Mouse (Mus musculus): ENCODE measurements at regions not wholly inside any gene's neighbourhood (a gene's known extent, or its start where the extent isn't known, plus 50 kb on each side); places are given as distances from the start of the nearest gene placed in this dataset.

- Histone ChIP-seq H3K4me1 (ENCODE audit: control insufficient read depth, insufficient read depth, low read length) (no peaks in the 10 kb centered on the region; the same call in 1 of the 2 replicates), H3K36me3 (ENCODE audit: control insufficient read depth, insufficient read depth, low read length) (no peaks in the 10 kb centered on the region), H3K4me2 (replicated peaks; ENCODE audit: low read depth, low read length) (no peak overlapping the region), H3K9me3 (ENCODE audit: control insufficient read depth, low read length) (no peaks in the 10 kb centered on the region), H3K4me3 (ENCODE audit: low read length) (no peak overlapping the region), H3K27me3 (ENCODE audit: control insufficient read depth, insufficient read depth, low read length) (no peaks in the 10 kb centered on the region), H3K9ac (ENCODE audit: low read depth, low read length) (no peak overlapping the region), H3K27ac (ENCODE audit: low read depth, low read length) (no peak overlapping the region)
- WGBS: 24% methylated on average over 5 of the region's 5 CpGs
- ATAC-seq (ENCODE audit: low FRiP score, low TSS enrichment): no peak
Observed at GRCm38 (mm10) chr13:101625922-101626321, 142.1 kb downstream of the Pik3r1 start.

- Histone ChIP-seq H3K9ac (ENCODE audit: low read depth, low read length) (no peak overlapping the region), H3K27me3 (ENCODE audit: control insufficient read depth, insufficient read depth, low read length) (no peaks in the 10 kb centered on the region), H3K36me3 (ENCODE audit: control insufficient read depth, insufficient read depth, low read length) (no peaks in the 10 kb centered on the region), H3K9me3 (ENCODE audit: control insufficient read depth, low read length) (no peaks in the 10 kb centered on the region), H3K27ac (ENCODE audit: low read depth, low read length) (no peak overlapping the region), H3K4me3 (ENCODE audit: low read length) (no peak overlapping the region), H3K4me2 (replicated peaks; ENCODE audit: low read depth, low read length) (no peak overlapping the region), H3K4me1 (ENCODE audit: control insufficient read depth, insufficient read depth, low read length) (no peaks in the 10 kb centered on the region; the same call in 1 of the 2 replicates)
- WGBS: 22% methylated on average over 5 of the region's 5 CpGs
- no peak for ATAC-seq (ENCODE audit: low FRiP score, low TSS enrichment)
Observed at GRCm38 (mm10) chr13:101624179-101624581, 143.8 kb downstream of the Pik3r1 start.

GRCm38 (mm10) chr13:101622649-101623048 is 145.4 kb downstream of the Pik3r1 start:
- Histone ChIP-seq H3K27me3 (ENCODE audit: control insufficient read depth, insufficient read depth, low read length) (no peaks in the 10 kb centered on the region), H3K4me2 (replicated peaks; ENCODE audit: low read depth, low read length) (no peak overlapping the region), H3K9me3 (ENCODE audit: control insufficient read depth, low read length) (no peaks in the 10 kb centered on the region), H3K36me3 (ENCODE audit: control insufficient read depth, insufficient read depth, low read length) (no peaks in the 10 kb centered on the region), H3K9ac (ENCODE audit: low read depth, low read length) (no peak overlapping the region), H3K4me3 (ENCODE audit: low read length) (no peak overlapping the region), H3K4me1 (ENCODE audit: control insufficient read depth, insufficient read depth, low read length) (no peaks in the 10 kb centered on the region; the same call in 1 of the 2 replicates), H3K27ac (ENCODE audit: low read depth, low read length) (no peak overlapping the region)
- ATAC-seq (ENCODE audit: low FRiP score, low TSS enrichment): no peak
- 98% methylated on average over 2 of the region's 2 CpGs for WGBS

- Histone ChIP-seq H3K36me3 (ENCODE audit: control insufficient read depth, insufficient read depth, low read length) (no peaks in the 10 kb centered on the region), H3K4me1 (ENCODE audit: control insufficient read depth, insufficient read depth, low read length) (no peaks in the 10 kb centered on the region; the same call in 1 of the 2 replicates), H3K27me3 (ENCODE audit: control insufficient read depth, insufficient read depth, low read length) (no peaks in the 10 kb centered on the region), H3K27ac (ENCODE audit: low read depth, low read length) (no peak overlapping the region), H3K9ac (ENCODE audit: low read depth, low read length) (no peak overlapping the region), H3K4me2 (replicated peaks; ENCODE audit: low read depth, low read length) (no peak overlapping the region), H3K9me3 (ENCODE audit: control insufficient read depth, low read length) (no peaks in the 10 kb centered on the region), H3K4me3 (ENCODE audit: low read length) (no peak overlapping the region)
- WGBS: 77% methylated on average over 3 of the region's 3 CpGs
- ATAC-seq (ENCODE audit: low FRiP score, low TSS enrichment): no peak
Observed at GRCm38 (mm10) chr13:101620660-101621059, 147.4 kb downstream of the Pik3r1 start.

GRCm38 (mm10) chr13:101619154-101619553 is 148.9 kb downstream of the Pik3r1 start:
- ATAC-seq (ENCODE audit: low FRiP score, low TSS enrichment): no peak
- Histone ChIP-seq H3K9me3 (ENCODE audit: control insufficient read depth, low read length) (no peaks in the 10 kb centered on the region), H3K4me2 (replicated peaks; ENCODE audit: low read depth, low read length) (no peak overlapping the region), H3K27me3 (ENCODE audit: control insufficient read depth, insufficient read depth, low read length) (no peaks in the 10 kb centered on the region), H3K36me3 (ENCODE audit: control insufficient read depth, insufficient read depth, low read length) (no peaks in the 10 kb centered on the region), H3K9ac (ENCODE audit: low read depth, low read length) (no peak overlapping the region), H3K27ac (ENCODE audit: low read depth, low read length) (no peak overlapping the region), H3K4me3 (ENCODE audit: low read length) (no peak overlapping the region), H3K4me1 (ENCODE audit: control insufficient read depth, insufficient read depth, low read length) (no peaks in the 10 kb centered on the region; the same call in 1 of the 2 replicates)
- WGBS: 91% methylated on average over 1 of the region's 1 CpGs

- ATAC-seq (ENCODE audit: low FRiP score, low TSS enrichment): no peak
- Histone ChIP-seq H3K27me3 (ENCODE audit: control insufficient read depth, insufficient read depth, low read length) (no peaks in the 10 kb centered on the region), H3K4me1 (ENCODE audit: control insufficient read depth, insufficient read depth, low read length) (no peaks in the 10 kb centered on the region), H3K27ac (ENCODE audit: low read depth, low read length) (no peak overlapping the region), H3K9ac (ENCODE audit: low read depth, low read length) (no peak overlapping the region), H3K4me3 (ENCODE audit: low read length) (no peak overlapping the region), H3K9me3 (ENCODE audit: control insufficient read depth, low read length) (no peaks in the 10 kb centered on the region), H3K36me3 (ENCODE audit: control insufficient read depth, insufficient read depth, low read length) (no peaks in the 10 kb centered on the region), H3K4me2 (replicated peaks; ENCODE audit: low read depth, low read length) (no peak overlapping the region)
- WGBS: 89% methylated on average over 2 of the region's 2 CpGs
Observed at GRCm38 (mm10) chr13:101612786-101613185, 155.2 kb downstream of the Pik3r1 start.

GRCm38 (mm10) chr13:101611725-101612124 is 156.3 kb downstream of the Pik3r1 start:
- no peaks in the 10 kb centered on the region for H3K4me1 ChIP-seq (ENCODE audit: control insufficient read depth, insufficient read depth, low read length)
- H3K36me3 ChIP-seq (ENCODE audit: control insufficient read depth, insufficient read depth, low read length): no peaks in the 10 kb centered on the region
- H3K9ac ChIP-seq (ENCODE audit: low read depth, low read length): no peak overlapping the region
- no peak for ATAC-seq (ENCODE audit: low FRiP score, low TSS enrichment)
- H3K27ac ChIP-seq (ENCODE audit: low read depth, low read length): no peak overlapping the region
- no peak overlapping the region for H3K4me2 ChIP-seq (replicated peaks; ENCODE audit: low read depth, low read length)
- H3K27me3 ChIP-seq (ENCODE audit: control insufficient read depth, insufficient read depth, low read length): no peaks in the 10 kb centered on the region
- 93% methylated on average over 6 of the region's 6 CpGs for WGBS
- H3K4me3 ChIP-seq (ENCODE audit: low read length): no peak overlapping the region
- no peaks in the 10 kb centered on the region for H3K9me3 ChIP-seq (ENCODE audit: control insufficient read depth, low read length)

- Histone ChIP-seq H3K9ac (ENCODE audit: low read depth, low read length) (no peak overlapping the region), H3K9me3 (ENCODE audit: control insufficient read depth, low read length) (no peaks in the 10 kb centered on the region), H3K36me3 (ENCODE audit: control insufficient read depth, insufficient read depth, low read length) (no peaks in the 10 kb centered on the region), H3K4me1 (ENCODE audit: control insufficient read depth, insufficient read depth, low read length) (no peaks in the 10 kb centered on the region), H3K4me2 (replicated peaks; ENCODE audit: low read depth, low read length) (no peak overlapping the region), H3K27me3 (ENCODE audit: control insufficient read depth, insufficient read depth, low read length) (no peaks in the 10 kb centered on the region), H3K4me3 (ENCODE audit: low read length) (no peak overlapping the region), H3K27ac (ENCODE audit: low read depth, low read length) (no peak overlapping the region)
- ATAC-seq (ENCODE audit: low FRiP score, low TSS enrichment): no peak
- 74% methylated on average over 1 of the region's 1 CpGs for WGBS
Observed at GRCm38 (mm10) chr13:101606184-101606730, 161.8 kb downstream of the Pik3r1 start.

- no peak for ATAC-seq (ENCODE audit: low FRiP score, low TSS enrichment)
- WGBS: 83% methylated on average over 4 of the region's 4 CpGs
- H3K4me1 ChIP-seq (ENCODE audit: control insufficient read depth, insufficient read depth, low read length): no peaks in the 10 kb centered on the region
- H3K9ac ChIP-seq (ENCODE audit: low read depth, low read length): no peak overlapping the region
- H3K4me2 ChIP-seq (replicated peaks; ENCODE audit: low read depth, low read length): no peak overlapping the region
- H3K27me3 ChIP-seq (ENCODE audit: control insufficient read depth, insufficient read depth, low read length): no peaks in the 10 kb centered on the region
- no peak overlapping the region for H3K27ac ChIP-seq (ENCODE audit: low read depth, low read length)
- no peaks in the 10 kb centered on the region for H3K9me3 ChIP-seq (ENCODE audit: control insufficient read depth, low read length)
- H3K36me3 ChIP-seq (ENCODE audit: control insufficient read depth, insufficient read depth, low read length): no peaks in the 10 kb centered on the region
- H3K4me3 ChIP-seq (ENCODE audit: low read length): no peak overlapping the region
Observed at GRCm38 (mm10) chr13:101605685-101606084, 162.3 kb downstream of the Pik3r1 start.
